Mouse (Mus musculus): ENCODE measurements at regions not wholly inside any gene's neighbourhood (a gene's known extent, or its start where the extent isn't known, plus 50 kb on each side); places are given as distances from the start of the nearest gene placed in this dataset.

- no peak for DNase-seq (ENCODE audit: low read depth)
- TF ChIP-seq POLR2A (IDR thresholded peaks at IDR 0.05; ENCODE audit: borderline replicate concordance, extremely low read depth, insufficient read depth, insufficient read length, poor library complexity, severe bottlenecking) (no peak), CTCF (IDR thresholded peaks at IDR 0.05; ENCODE audit: borderline replicate concordance, extremely low read depth, insufficient read depth, insufficient read length) (no peak)
Observed at GRCm38 (mm10) chr3:61064720-61065119, 62.1 kb downstream of the P2ry1 start.

- DNase-seq (ENCODE audit: low read depth) = peak; percentile 73
- TF ChIP-seq POLR2A (IDR thresholded peaks at IDR 0.05; ENCODE audit: borderline replicate concordance, extremely low read depth, insufficient read depth, insufficient read length, poor library complexity, severe bottlenecking) (no peak), CTCF (IDR thresholded peaks at IDR 0.05; ENCODE audit: borderline replicate concordance, extremely low read depth, insufficient read depth, insufficient read length) (no peak)
Observed at GRCm38 (mm10) chr3:61067067-61067466, 64.5 kb downstream of the P2ry1 start.

GRCm38 (mm10) chr3:61068229-61068628 lies 65.6 kb downstream of the P2ry1 start:
- DNase-seq (ENCODE audit: low read depth) = no peak
- TF ChIP-seq POLR2A (IDR thresholded peaks at IDR 0.05; ENCODE audit: borderline replicate concordance, extremely low read depth, insufficient read depth, insufficient read length, poor library complexity, severe bottlenecking) = no peak
- TF ChIP-seq CTCF (IDR thresholded peaks at IDR 0.05; ENCODE audit: borderline replicate concordance, extremely low read depth, insufficient read depth, insufficient read length) = no peak

DNA sequence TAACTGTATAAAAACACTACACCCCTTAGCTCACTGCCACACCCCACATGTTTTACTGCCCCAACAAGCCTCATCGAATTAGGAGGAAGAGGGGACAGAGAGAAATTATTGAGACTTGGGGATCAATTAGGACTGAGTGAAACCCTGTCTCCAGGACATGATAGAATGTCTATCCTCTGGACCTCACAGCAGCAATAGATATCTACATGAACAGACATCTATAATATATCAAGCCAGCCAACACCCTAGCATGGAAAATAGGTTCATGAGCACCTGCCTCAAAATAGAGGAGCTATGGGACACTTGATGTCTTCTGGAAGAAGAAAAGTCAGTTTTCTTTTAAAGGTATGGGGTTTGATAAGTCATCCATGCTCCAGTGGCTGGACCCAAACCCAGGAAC lies 68.4 kb downstream of the P2ry1 start:
- TF ChIP-seq POLR2A (IDR thresholded peaks at IDR 0.05; ENCODE audit: borderline replicate concordance, extremely low read depth, insufficient read depth, insufficient read length, poor library complexity, severe bottlenecking) (no peak), CTCF (IDR thresholded peaks at IDR 0.05; ENCODE audit: borderline replicate concordance, extremely low read depth, insufficient read depth, insufficient read length) (no peak)
- no peak for DNase-seq (ENCODE audit: low read depth)

GRCm38 (mm10) chr3:61072330-61072729 lies 69.7 kb downstream of the P2ry1 start:
- DNase-seq (ENCODE audit: low read depth) = peak; percentile 17
- TF ChIP-seq POLR2A (IDR thresholded peaks at IDR 0.05; ENCODE audit: borderline replicate concordance, extremely low read depth, insufficient read depth, insufficient read length, poor library complexity, severe bottlenecking) (no peak), CTCF (IDR thresholded peaks at IDR 0.05; ENCODE audit: borderline replicate concordance, extremely low read depth, insufficient read depth, insufficient read length) (no peak)

GRCm38 (mm10) chr3:61073103-61073502 lies 70.5 kb downstream of the P2ry1 start:
- TF ChIP-seq CTCF (IDR thresholded peaks at IDR 0.05; ENCODE audit: borderline replicate concordance, extremely low read depth, insufficient read depth, insufficient read length) = no peak
- no peak for TF ChIP-seq POLR2A (IDR thresholded peaks at IDR 0.05; ENCODE audit: borderline replicate concordance, extremely low read depth, insufficient read depth, insufficient read length, poor library complexity, severe bottlenecking)

GRCm38 (mm10) chr3:61073806-61074205 lies 71.2 kb downstream of the P2ry1 start:
- TF ChIP-seq CTCF (IDR thresholded peaks at IDR 0.05; ENCODE audit: borderline replicate concordance, extremely low read depth, insufficient read depth, insufficient read length) = no peak
- no peak for TF ChIP-seq POLR2A (IDR thresholded peaks at IDR 0.05; ENCODE audit: borderline replicate concordance, extremely low read depth, insufficient read depth, insufficient read length, poor library complexity, severe bottlenecking)
- no peak for DNase-seq (ENCODE audit: low read depth)

More at GRCm38 (mm10) chr3:61073103-61073502, 70.5 kb downstream of the P2ry1 start:
- DNase-seq (ENCODE audit: low read depth) = no peak

DNA sequence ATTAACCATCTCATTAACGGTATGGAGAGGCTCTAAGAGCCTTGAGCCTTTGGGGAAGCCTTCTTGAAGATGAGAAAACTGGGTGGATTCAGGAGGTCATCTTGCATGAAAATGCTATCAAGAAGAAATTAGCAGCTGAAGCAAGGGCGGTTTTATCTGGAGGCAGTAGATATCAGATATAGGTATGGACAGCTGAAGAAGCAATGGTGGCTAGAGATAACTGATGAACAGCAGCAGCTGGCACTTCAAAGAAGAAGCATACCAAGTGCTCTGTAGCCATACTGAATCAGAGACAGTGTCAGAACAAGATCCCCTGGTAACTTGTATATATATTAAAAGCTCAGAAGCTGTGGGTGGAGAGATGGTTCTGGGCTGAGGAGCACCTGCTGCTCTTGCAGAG lies 73.2 kb downstream of the P2ry1 start:
- DNase-seq (ENCODE audit: low read depth) = no peak
- no peak for TF ChIP-seq POLR2A (IDR thresholded peaks at IDR 0.05; ENCODE audit: borderline replicate concordance, extremely low read depth, insufficient read depth, insufficient read length, poor library complexity, severe bottlenecking)
- TF ChIP-seq CTCF (IDR thresholded peaks at IDR 0.05; ENCODE audit: borderline replicate concordance, extremely low read depth, insufficient read depth, insufficient read length) = no peak

GRCm38 (mm10) chr3:61089931-61090330 lies 87.3 kb downstream of the P2ry1 start:
- no peak for TF ChIP-seq CTCF (IDR thresholded peaks at IDR 0.05; ENCODE audit: borderline replicate concordance, extremely low read depth, insufficient read depth, insufficient read length)
- TF ChIP-seq POLR2A (IDR thresholded peaks at IDR 0.05; ENCODE audit: borderline replicate concordance, extremely low read depth, insufficient read depth, insufficient read length, poor library complexity, severe bottlenecking) = no peak
- DNase-seq (ENCODE audit: low read depth) = no peak

GRCm38 (mm10) chr3:61092031-61092430 lies 89.4 kb downstream of the P2ry1 start:
- DNase-seq (ENCODE audit: low read depth) = peak; percentile 2
- no peak for TF ChIP-seq POLR2A (IDR thresholded peaks at IDR 0.05; ENCODE audit: borderline replicate concordance, extremely low read depth, insufficient read depth, insufficient read length, poor library complexity, severe bottlenecking)
- TF ChIP-seq CTCF (IDR thresholded peaks at IDR 0.05; ENCODE audit: borderline replicate concordance, extremely low read depth, insufficient read depth, insufficient read length) = no peak

GRCm38 (mm10) chr3:61116364-61116763 lies 113.8 kb downstream of the P2ry1 start:
- no peak for TF ChIP-seq CTCF (IDR thresholded peaks at IDR 0.05; ENCODE audit: borderline replicate concordance, extremely low read depth, insufficient read depth, insufficient read length)
- TF ChIP-seq POLR2A (IDR thresholded peaks at IDR 0.05; ENCODE audit: borderline replicate concordance, extremely low read depth, insufficient read depth, insufficient read length, poor library complexity, severe bottlenecking) = no peak
- no peak for DNase-seq (ENCODE audit: low read depth)

DNA sequence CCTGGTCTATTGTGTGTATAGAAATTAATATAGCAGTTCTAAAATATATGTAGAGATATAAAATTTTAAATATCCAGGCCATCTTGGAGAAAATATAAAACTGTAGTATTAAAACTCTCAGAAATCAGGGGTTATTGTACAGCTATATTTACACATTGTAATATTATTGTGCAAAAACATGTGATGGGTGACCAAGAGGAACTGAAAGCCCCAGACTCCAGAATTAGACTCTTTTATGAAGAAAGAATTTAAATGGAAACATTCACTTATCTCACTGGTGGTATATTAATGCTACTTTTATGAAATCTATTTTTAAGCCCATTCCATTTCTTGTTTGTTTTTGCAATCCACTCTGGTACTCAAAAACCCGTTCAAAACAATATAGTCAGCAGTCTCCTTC lies 130.5 kb downstream of the P2ry1 start:
- DNase-seq (ENCODE audit: low read depth) = no peak
- TF ChIP-seq CTCF (IDR thresholded peaks at IDR 0.05; ENCODE audit: borderline replicate concordance, extremely low read depth, insufficient read depth, insufficient read length) = no peak

- no peak for DNase-seq (ENCODE audit: low read depth)
Observed at GRCm38 (mm10) chr3:61154087-61154486, 151.5 kb downstream of the P2ry1 start.

More at GRCm38 (mm10) chr3:61154087-61154486, 151.5 kb downstream of the P2ry1 start:
- no peak for TF ChIP-seq POLR2A (IDR thresholded peaks at IDR 0.05; ENCODE audit: borderline replicate concordance, extremely low read depth, insufficient read depth, insufficient read length, poor library complexity, severe bottlenecking)
- no peak for TF ChIP-seq CTCF (IDR thresholded peaks at IDR 0.05; ENCODE audit: borderline replicate concordance, extremely low read depth, insufficient read depth, insufficient read length)

Measured in brain, embryonic 14.5 days (tissue).